Mouse (Mus musculus) intestine, embryonic 14.5 days (tissue): ENCODE results near the gene Heatr6. TPM values are rescaled to one million over a fixed set of nuclear protein-coding genes. Genes with fewer than 3 reads are reported as not detected.

ENCODE experiments used
- ATAC-seq: fragments of 200-750 bp; cut with Nextera tagmentation; replicated peaks from 2 replicates; pipeline ENCODE4 v1.8.0; 2017; ENCODE audit warnings: low read depth, moderate number of reproducible peaks, moderate TSS enrichment, moderate library complexity; ENCODE audit not compliant: low FRiP score, low TSS enrichment
- DNase-seq: peaks from one replicate; pipeline ENCODE4 v3.0.0-alpha.2; 2018; ENCODE audit warnings: low spot score
- H3K27ac ChIP-seq: fragments of 300-500 bp; sonication (generic); 2 replicates; pipeline ENCODE4 v1.5.1; 2014; ENCODE audit warnings: low read depth, mild to moderate bottlenecking, control low read depth
- H3K27me3 ChIP-seq: fragments of 300-500 bp; sonication (generic); replicated peaks from 2 replicates; pipeline ENCODE4 v1.6.1; 2014; ENCODE audit warnings: low read length, control low read depth; ENCODE audit not compliant: control insufficient read depth, insufficient read depth
- H3K36me3 ChIP-seq: fragments of 300-500 bp; sonication (generic); 2 replicates; pipeline ENCODE4 v1.6.1; 2014; ENCODE audit warnings: low read length, control low read depth; ENCODE audit not compliant: control insufficient read depth, insufficient read depth
- H3K4me1 ChIP-seq: fragments of 300-500 bp; sonication (generic); replicated peaks from 2 replicates; pipeline ENCODE4 v1.6.1; 2014; ENCODE audit warnings: low read length, control low read depth, mixed read lengths; ENCODE audit not compliant: control insufficient read depth, insufficient read depth
- H3K4me2 ChIP-seq: fragments of 300-500 bp; sonication (generic); 2 replicates; pipeline ENCODE4 v1.6.1; 2014; ENCODE audit warnings: low read length
- H3K4me3 ChIP-seq: fragments of 300-500 bp; sonication (generic); 2 replicates; pipeline ENCODE4 v1.5.1; 2014; ENCODE audit warnings: low read depth, low read length, control low read depth, mixed read lengths
- H3K9ac ChIP-seq: fragments of 300-500 bp; sonication (generic); 2 replicates; pipeline ENCODE4 v1.6.1; 2014; ENCODE audit warnings: mild to moderate bottlenecking, low read length
- H3K9me3 ChIP-seq: fragments of 300-500 bp; sonication (generic); 2 replicates; pipeline ENCODE4 v1.6.1; 2016; ENCODE audit warnings: low read length, control low read depth; ENCODE audit not compliant: control insufficient read depth
- WGBS: fragments of 180-500 bp; shearing (Covaris S2); extraction: QIAGEN DNeasy Blood & Tissue Kit; methylation state at CpG from one replicate; pipeline ENCODE4 v1.1.7; 2014; 5-methylcytosine and 5-hydroxymethylcytosine counted together
- polyA plus RNA-seq: library from polyadenylated mRNA; unstranded; fragments of >200 nt; fragmentation: Nextera tagmentation; extraction: Ambion mirVana; gene quantifications from 2 replicates; pipeline ENCODE4 v1.2.1, GENCODE M21; 2014

The Heatr6 gene
- polyA plus RNA-seq, 1 experiment from 2014 or later: 24.0 TPM

DNA sequence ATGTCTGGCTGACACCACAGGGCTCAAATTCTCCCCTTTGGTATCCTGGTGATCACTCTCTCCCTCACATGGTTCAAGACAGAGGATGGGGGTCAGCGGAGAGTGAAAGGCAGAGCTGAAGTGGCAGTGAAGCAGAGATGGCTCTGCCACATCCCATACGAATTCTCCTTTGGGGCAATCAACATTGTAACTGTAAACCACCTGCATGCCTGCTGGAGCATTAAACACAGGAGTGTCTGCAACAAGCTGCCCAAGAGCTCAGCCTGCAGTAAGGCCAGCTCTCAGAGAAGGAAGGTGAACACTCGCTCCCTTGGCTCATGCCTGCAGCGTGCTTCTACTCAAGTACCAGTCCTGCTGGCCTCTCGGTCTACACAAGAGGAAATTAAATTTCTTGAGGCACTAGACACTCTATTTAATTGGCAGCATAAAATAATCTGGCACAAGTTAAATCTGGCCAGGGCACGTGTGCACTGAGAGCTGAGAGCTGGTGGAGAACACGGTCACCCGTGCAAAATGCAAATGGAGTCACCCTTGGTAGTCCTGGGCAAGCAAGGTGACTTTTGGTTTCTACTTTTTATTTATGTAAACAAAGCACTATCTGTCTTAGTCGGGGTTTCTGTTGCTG is 10.7 kb upstream of the Heatr6 start:
- Histone ChIP-seq H3K4me1 (no peaks in the 10 kb centered on the region), H3K36me3 (no peaks in the 10 kb centered on the region), H3K9ac (no peak overlapping the region), H3K27me3 (peaks cover 3% of the 10 kb centered on the region; the same call in 1 of the 2 replicates), H3K4me2 (no peak overlapping the region), H3K9me3 (no peaks in the 10 kb centered on the region), H3K27ac (no peak overlapping the region), H3K4me3 (no peak overlapping the region)
- WGBS: 68% methylated on average over 9 of the region's 9 CpGs
- ATAC-seq (no peak), DNase-seq (no peak)

DNA sequence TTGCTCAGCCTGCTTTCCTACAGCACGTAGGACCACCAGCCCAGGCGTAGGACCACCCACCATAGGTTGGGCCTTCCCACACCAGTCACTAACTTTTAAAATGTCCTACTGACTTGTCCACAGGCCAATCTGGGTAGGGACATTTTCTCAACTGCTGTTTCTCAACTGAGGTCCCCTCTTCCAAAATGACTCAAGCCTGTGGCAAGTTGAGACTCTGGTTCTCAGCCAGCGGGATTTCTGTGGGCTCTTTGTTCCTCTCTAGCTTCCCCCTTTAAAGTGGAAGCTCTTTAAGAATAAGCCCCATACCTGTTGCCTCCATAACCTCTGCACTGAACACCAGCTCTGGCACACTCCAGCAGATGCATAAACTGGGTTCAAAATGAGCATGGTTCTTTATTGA is 10.0 kb upstream of the Heatr6 start:
- Histone ChIP-seq H3K27me3 (peaks cover 3% of the 10 kb centered on the region; the same call in 1 of the 2 replicates), H3K36me3 (no peaks in the 10 kb centered on the region), H3K4me1 (no peaks in the 10 kb centered on the region), H3K27ac (no peak overlapping the region), H3K9me3 (no peaks in the 10 kb centered on the region), H3K4me3 (no peak overlapping the region), H3K4me2 (no peak overlapping the region), H3K9ac (no peak overlapping the region)
- ATAC-seq (no peak), DNase-seq (no peak)
- WGBS: 85% methylated on average over 3 of the region's 3 CpGs

DNA sequence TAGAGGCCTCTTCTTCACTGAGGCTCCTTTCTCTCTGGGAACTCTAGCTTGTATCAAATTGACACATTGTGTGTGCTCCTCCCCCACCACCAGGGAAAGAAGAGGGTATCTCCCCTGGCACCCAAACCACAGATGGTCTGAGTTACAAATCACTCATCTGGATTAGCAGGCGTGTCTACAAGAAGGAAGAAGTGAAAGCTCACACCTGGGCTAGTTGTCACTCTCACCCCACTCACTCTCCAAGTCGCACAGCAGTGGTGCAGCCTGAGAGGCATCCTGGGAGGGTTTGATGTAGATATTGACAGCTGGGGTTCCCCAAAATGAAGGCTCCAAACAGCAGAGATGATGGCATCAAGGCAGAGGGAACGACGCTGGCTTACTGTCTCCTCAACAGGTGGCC is 7.3 kb upstream of the Heatr6 start:
- Histone ChIP-seq H3K9me3 (no peaks in the 10 kb centered on the region), H3K4me3 (no peak overlapping the region), H3K9ac (no peak overlapping the region), H3K27me3 (peaks cover 3% of the 10 kb centered on the region; the same call in 1 of the 2 replicates), H3K4me2 (no peak overlapping the region), H3K4me1 (no peaks in the 10 kb centered on the region), H3K27ac (no peak overlapping the region), H3K36me3 (no peaks in the 10 kb centered on the region)
- 64% methylated on average over 4 of the region's 4 CpGs for WGBS
- no peak for ATAC-seq
- no peak for DNase-seq

DNA sequence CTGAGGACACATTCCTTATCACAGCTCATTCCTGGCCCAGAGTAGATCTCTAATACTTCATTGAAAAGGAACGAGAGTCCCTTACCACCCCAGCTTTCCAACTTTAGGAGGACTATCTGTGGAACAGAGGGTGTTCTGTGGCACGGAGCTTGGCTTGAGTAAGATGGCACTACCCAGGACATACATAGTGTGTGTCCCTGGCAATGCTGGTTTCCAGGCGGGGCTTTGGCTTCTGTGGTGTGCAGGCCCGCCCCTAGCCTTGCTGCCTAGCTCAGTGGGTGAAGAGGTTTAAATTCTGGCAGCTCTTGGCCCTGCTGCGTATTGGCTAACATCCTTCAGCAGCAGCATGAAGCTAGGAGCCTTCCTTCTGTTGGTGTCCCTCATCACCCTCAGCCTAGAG is 6.8 kb upstream of the Heatr6 start, which contains the start of gene Wfdc21:
TSS of gene Wfdc21 (plus strand) at position 260 of the 400 bp plus-strand sequence.
- Histone ChIP-seq H3K27ac (no peak within 1 kb of the TSS), H3K4me3 (no peak within 1 kb of the TSS), H3K36me3 (no peaks in the 10 kb centered on the region), H3K9ac (no peak within 1 kb of the TSS), H3K4me2 (no peak within 1 kb of the TSS), H3K9me3 (no peaks in the 10 kb centered on the region), H3K27me3 (peaks cover 3% of the 10 kb centered on the region; the same call in 1 of the 2 replicates), H3K4me1 (no peaks in the 10 kb centered on the region)
- DNase-seq (no peak), ATAC-seq (no peak)
- WGBS: 79% methylated on average over 5 of the region's 5 CpGs

DNA sequence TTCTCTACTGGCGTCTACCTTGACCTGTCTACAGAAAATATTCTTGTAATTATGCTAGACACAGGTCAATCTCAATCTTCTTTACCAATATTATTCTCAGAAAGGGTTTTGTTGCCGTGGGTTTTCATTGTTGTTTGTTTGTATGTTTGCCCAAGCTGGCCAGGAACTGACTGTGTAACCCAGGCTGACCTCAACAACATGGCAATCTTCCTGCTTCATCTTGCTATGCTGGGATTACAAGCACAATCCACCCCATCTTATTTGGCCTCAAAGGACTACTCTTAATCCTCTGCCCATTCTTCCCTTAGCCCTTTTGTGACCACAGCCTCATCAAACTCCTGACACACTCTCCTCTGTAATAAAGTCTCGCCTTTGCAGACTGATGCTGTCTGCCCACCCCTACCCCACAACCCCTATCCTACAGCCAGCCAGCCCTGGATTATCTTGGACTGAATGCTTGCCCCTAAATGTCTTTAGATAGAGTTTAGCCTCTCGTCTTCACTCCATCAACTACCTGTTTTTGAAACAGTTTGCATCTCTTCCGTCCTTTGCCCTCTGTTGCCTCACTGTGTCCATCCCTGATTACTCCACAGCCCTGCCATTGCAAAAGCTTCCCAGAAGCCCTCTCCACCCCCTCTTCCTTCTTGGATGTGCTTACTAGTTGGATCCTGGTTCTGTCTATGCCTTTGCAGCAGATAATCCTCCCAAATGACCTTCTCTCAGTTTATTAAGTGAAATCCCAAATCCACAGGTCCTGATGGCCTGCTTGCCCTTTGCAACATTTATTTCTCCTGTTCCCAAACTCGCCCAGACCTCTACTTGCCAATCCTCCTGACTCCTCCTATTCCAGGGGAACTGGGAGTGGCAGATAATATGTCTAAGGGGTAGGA is 5.9 kb upstream of the Heatr6 start:
- 66% methylated on average over 6 of the region's 6 CpGs for WGBS
- ATAC-seq (no peak), DNase-seq (no peak)
- no peak overlapping the region for H3K9ac ChIP-seq
- H3K4me2 ChIP-seq: no peak overlapping the region
- H3K27ac ChIP-seq: no peak overlapping the region
- no peak overlapping the region for H3K4me3 ChIP-seq
- peaks cover 3% of the 10 kb centered on the region; the same call in 1 of the 2 replicates for H3K27me3 ChIP-seq
- no peaks in the 10 kb centered on the region for H3K36me3 ChIP-seq
- H3K4me1 ChIP-seq: no peaks in the 10 kb centered on the region
- H3K9me3 ChIP-seq: no peaks in the 10 kb centered on the region

DNA sequence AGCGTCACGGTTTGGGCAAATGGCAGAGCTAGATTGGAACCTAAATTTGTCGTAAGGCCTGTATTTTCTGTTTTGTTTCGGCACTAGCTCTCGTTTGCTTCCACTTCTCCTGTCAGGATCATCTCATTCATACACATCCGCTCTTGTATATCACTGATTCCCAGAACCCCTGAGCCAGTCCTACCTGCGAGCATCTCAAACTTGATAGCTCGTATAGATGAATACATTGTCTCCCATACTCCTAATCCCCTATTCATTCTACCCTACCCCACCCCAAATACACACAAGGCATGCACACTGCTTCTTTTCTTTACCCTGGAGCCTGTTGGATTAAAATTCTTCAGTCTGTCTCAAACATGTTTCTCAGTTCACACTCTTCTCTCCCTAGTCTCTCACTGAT is 731 bp downstream of the Heatr6 start:
- no peak for DNase-seq
- Histone ChIP-seq H3K27ac (peak overlapping the region; percentile 69), H3K4me1 (peaks cover 9% of the 10 kb centered on the region), H3K4me3 (peak overlapping the region; percentile 92), H3K9me3 (no peaks in the 10 kb centered on the region), H3K36me3 (peaks cover 31% of the 10 kb centered on the region), H3K27me3 (no peaks in the 10 kb centered on the region), H3K4me2 (peak overlapping the region; percentile 89), H3K9ac (peak overlapping the region; percentile 80)
- ATAC-seq: no peak
- 5% methylated on average over 8 of the region's 8 CpGs for WGBS

DNA sequence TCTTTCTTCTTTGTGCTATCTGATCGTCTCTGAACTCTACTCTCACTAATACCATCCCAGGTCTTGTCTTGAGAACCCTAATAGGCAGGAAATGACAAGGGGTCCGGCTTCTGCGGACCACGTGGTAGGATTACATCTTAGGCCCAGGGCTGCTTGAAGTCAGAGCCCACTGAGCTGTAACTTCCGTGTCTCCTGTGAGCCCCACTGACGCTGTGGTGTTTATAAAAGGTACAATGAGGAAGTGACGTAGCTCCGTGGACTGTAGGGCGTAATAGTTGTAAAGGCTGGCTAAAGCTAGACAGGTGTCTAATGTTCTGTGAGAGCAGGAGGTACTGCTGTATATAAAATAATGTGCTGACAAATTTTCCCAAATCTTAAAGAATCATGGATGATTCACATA is 13.8 kb downstream of the Heatr6 start:
- ATAC-seq: no peak
- H3K27me3 ChIP-seq: no peaks in the 10 kb centered on the region
- no peak overlapping the region for H3K27ac ChIP-seq
- H3K36me3 ChIP-seq: peaks cover 89% of the 10 kb centered on the region
- DNase-seq: no peak
- 92% methylated on average over 9 of the region's 9 CpGs for WGBS
- H3K9ac ChIP-seq: no peak overlapping the region
- no peaks in the 10 kb centered on the region for H3K9me3 ChIP-seq
- no peak overlapping the region for H3K4me3 ChIP-seq
- no peak overlapping the region for H3K4me2 ChIP-seq
- H3K4me1 ChIP-seq: no peaks in the 10 kb centered on the region

DNA sequence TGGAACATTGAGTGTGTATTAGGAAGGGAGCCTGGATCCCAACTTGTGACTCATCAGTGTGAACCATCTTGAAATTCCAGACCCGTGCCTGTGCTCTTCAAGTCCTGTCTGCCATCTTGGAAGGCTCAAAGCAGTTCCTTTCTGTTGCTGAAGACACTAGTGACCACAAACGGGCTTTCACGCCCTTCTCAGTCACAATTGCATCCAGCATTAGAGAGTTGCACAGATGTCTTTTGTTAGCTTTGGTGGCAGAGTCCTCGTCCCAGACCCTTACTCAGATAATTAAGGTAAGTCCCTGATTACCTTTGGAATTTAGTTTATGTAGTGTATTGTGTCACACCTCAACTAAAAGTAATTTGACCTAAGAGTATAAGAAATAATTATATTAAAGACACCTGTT is 15.5 kb downstream of the Heatr6 start:
- Histone ChIP-seq H3K9me3 (no peaks in the 10 kb centered on the region), H3K4me1 (no peaks in the 10 kb centered on the region), H3K36me3 (peaks cover 89% of the 10 kb centered on the region), H3K4me3 (no peak overlapping the region), H3K4me2 (no peak overlapping the region), H3K9ac (no peak overlapping the region), H3K27me3 (no peaks in the 10 kb centered on the region), H3K27ac (no peak overlapping the region)
- no peak for DNase-seq
- ATAC-seq: no peak
- 89% methylated on average over 4 of the region's 4 CpGs for WGBS
